Mouse (Mus musculus): ENCODE data around the gene Gm10160. TPM values are rescaled to one million over a fixed set of nuclear protein-coding genes. Genes with fewer than 3 reads are reported as not detected.

The Gm10160 gene
- not detected for polyA plus RNA-seq (2015; fragmentation: Illumina TruSeq; extraction: RNeasy Lipid Tissue Mini Kit (QIAGEN cat#74804); ENCODE audit: insufficient read depth, low replicate concordance)

DNA sequence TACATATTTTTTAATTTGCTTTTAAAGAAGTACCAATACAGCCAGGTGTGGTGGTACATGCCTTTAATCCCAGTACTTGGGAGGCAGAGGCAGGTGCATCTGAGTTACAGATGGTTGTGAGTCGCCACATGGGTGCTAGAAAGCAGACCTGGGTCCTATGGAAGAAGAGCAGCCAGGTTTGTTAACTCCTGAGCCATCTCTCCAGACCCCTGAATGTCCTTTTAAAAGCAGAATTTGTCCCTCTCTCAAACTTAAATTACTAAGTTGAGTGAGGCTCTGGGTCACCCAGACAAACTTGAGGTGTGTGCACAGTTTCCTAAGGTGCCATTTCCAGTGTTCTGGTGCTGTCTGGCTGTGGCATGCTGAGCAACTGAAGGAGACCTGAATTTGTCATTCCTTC is at the start of gene Gm10160:
TSS of gene Gm10160 (minus strand) at position 101 of the 400 bp plus-strand sequence.

DNA sequence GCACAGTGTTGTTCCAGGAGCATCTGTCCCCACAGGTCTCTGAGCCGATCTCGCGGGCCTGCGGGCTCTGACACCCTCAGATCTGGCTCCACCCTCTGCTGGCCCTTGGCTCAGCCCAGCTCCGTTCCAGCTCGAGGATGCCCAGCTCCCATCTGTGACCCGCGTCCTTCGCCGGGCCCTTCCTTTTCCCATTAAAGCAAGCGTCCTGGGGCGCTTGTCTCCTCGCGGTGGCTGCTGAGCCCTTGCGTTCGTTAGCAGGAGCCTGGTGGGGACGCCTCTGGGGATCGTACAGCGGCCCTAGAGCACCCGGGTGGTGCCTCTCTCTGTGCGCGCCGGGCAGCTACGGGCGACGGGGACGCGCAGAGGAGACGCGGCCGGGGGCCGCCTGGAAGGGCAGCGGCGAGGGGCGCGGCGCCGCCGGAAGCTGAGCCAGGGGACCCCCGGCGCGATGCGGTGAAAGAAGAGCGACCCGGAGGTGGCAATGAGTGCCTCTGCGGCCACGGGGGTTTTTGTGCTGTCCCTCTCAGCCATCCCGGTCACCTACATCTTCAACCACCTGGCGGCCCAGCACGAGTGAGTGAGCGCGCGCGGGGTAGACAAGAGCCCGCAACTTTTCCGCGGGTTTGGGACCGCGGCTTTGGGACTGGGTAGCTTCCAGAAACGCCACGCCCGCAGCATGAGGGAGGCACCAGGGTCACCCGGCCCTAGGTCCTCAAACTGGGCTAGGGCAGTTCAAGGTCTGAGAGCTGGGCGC is 3.6 kb upstream of the Gm10160 start, which contains the start of gene Tm6sf1:
TSS of gene Tm6sf1 (plus strand) at position 34 of the 754 bp plus-strand sequence.

DNA sequence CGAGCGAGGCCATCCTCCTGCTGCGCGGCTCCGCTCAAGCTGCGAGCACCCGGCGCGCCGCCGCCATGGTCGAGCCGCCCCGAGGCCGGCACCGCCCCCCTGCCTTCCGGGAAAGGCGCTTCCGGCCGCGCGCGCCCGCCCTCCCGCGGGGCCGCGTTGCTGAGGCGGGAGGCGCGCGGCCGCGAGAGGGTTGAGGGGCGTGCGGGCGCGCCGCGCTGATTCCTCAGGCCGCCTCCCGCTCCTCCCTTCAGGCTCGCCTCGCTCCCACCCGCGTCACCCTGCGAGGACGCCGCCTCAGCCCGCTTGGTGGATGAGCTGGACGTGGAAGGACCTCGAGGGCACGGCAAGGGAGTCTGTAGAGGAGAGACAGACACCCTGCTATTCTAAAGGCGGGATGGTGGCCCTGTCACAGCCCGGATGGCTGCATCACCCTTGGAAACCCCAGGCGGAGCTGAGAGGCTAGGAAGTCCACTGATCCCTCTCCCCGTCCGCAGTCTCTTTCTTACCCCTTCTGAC is 26.2 kb downstream of the Gm10160 start, which contains the start of gene Btbd1:
TSS of gene Btbd1 (minus strand) at position 53 of the 516 bp plus-strand sequence.

Other genes starting within 250 kb of the Gm10160 start
- 1.1 TPM for gene Homer2, start 148.3 kb downstream of the Gm10160 start, polyA plus RNA-seq (2015; fragmentation: Illumina TruSeq; extraction: RNeasy Lipid Tissue Mini Kit (QIAGEN cat#74804); ENCODE audit: insufficient read depth, low replicate concordance)
- 97.6 TPM for gene Ramac, start 92.9 kb downstream of the Gm10160 start, polyA plus RNA-seq (2015; fragmentation: Illumina TruSeq; extraction: RNeasy Lipid Tissue Mini Kit (QIAGEN cat#74804); ENCODE audit: insufficient read depth, low replicate concordance)
- gene 3110040N11Rik, start 66.3 kb downstream of the Gm10160 start, polyA plus RNA-seq (2015; fragmentation: Illumina TruSeq; extraction: RNeasy Lipid Tissue Mini Kit (QIAGEN cat#74804); ENCODE audit: insufficient read depth, low replicate concordance), result 22.3 TPM
- 128 TPM for gene Btbd1, start 26.4 kb downstream of the Gm10160 start, polyA plus RNA-seq (2015; fragmentation: Illumina TruSeq; extraction: RNeasy Lipid Tissue Mini Kit (QIAGEN cat#74804); ENCODE audit: insufficient read depth, low replicate concordance)
- gene Tm6sf1, start 3.2 kb upstream of the Gm10160 start, polyA plus RNA-seq (2015; fragmentation: Illumina TruSeq; extraction: RNeasy Lipid Tissue Mini Kit (QIAGEN cat#74804); ENCODE audit: insufficient read depth, low replicate concordance), result 183 TPM
- 8.9 TPM for gene Hdgfl3, start 78.7 kb upstream of the Gm10160 start, polyA plus RNA-seq (2015; fragmentation: Illumina TruSeq; extraction: RNeasy Lipid Tissue Mini Kit (QIAGEN cat#74804); ENCODE audit: insufficient read depth, low replicate concordance)
- 0.23 TPM for gene Bnc1, start 136.5 kb upstream of the Gm10160 start, polyA plus RNA-seq (2015; fragmentation: Illumina TruSeq; extraction: RNeasy Lipid Tissue Mini Kit (QIAGEN cat#74804); ENCODE audit: insufficient read depth, low replicate concordance)